Mouse (Mus musculus): ENCODE data around the gene Laptm5. TPM values are rescaled to one million over a fixed set of nuclear protein-coding genes. Genes with fewer than 3 reads are reported as not detected.
A peak's percentile ranks its signal among the peaks of the same experiment; 100 is the strongest.

Gene Laptm5
- total RNA-seq, 2 experiments from 2014 or later = 3.1 to 6.7 TPM

DNA sequence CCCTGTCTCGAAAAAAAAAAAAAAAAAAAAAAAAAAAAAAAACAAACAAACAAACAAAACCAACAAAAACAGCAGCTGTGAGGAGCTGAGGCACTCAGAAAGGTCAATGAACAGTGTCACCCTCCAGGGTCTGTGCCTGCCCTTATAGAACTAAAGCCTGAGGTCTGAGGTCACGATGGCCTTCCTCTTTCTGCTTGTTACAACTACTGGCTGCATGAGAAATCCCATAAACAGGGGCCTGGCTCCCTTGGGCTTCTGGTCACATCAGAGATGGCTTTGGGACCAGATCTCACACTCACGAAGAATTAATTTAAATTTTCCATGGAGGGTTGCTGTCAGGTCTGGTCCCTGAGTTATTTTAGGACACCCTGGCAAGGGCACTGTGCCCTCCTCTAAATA lies 13.5 kb upstream of the Laptm5 start:
- DNase-seq = no peak

DNA sequence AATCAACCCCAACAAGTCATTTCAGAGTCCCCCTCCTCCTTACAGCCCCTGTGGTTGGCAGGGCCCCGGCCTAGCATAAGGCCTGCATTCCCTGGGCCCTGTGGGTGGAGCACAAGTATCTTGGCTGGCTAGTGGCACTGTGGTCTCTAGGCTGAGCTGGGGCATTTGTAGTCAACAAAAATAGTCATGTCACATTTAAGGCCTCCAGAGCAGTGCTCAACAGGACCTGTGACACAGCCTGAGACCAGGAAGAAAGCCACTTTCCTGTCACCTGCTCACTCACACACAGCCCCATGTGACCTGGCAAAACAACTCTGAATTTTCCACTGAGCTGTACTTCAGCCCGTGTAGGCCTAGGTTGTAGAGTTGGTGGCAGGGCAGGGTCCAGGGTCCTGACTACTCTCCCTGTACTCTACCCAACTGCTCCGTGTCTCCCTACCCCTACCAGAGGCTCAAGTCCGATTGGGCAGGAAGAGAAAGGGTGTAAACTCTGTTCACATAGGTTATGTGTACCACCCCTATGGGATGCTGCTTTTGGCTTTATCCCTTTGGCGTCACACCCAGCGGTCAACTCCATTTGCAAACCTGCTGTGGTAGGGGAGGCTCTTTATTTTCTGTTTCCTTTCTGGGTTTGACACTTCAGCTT lies 13.0 kb upstream of the Laptm5 start:
- no peak for DNase-seq

GRCm38 (mm10) chr4:130900746-130901145 lies 12.2 kb upstream of the Laptm5 start:
- DNase-seq = no peak

DNA sequence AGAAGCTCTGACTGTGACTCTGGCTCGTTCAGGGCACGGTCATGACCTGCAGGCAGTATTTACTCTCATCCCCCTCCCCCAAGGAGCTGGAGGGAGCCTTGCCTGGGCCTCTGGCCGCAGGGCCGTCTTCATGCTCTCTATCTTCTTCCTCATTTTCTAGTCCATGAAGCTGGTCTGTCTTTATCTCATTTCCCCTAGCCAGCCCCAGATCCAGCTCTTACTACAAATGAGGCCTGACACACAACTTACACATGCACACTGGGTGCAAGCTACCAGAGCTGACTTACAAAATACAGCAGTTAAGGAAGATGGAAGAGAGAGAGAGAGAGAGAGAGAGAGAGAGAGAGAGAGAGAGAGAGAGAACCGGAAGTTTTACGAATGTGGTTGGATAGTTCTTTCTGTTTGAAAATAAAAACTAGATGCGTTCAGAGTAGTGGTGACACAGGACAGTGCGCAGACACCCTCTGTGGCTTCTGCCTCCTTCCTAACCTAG lies 10.6 kb upstream of the Laptm5 start:
- DNase-seq = no peak

DNA sequence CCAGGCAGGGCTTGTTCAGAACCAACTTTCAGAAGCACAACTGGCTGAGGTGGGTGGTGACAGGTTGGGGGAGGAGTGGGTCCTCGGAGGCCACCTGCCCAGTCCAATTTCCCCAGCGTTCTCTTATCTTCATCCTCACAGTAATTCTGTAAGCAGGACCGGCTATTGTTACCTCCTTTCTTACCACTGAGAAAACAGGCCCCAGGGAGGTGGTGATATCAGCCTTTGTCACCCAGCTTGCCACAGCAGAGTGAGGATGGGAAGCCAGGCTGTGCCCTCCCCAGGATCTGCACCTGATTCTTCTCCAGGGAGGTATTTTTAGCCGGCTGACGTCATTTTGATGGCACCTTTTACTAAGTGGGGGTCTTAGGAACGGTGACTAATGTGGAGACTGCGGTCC lies 7.9 kb upstream of the Laptm5 start:
- DNase-seq = no peak

DNA sequence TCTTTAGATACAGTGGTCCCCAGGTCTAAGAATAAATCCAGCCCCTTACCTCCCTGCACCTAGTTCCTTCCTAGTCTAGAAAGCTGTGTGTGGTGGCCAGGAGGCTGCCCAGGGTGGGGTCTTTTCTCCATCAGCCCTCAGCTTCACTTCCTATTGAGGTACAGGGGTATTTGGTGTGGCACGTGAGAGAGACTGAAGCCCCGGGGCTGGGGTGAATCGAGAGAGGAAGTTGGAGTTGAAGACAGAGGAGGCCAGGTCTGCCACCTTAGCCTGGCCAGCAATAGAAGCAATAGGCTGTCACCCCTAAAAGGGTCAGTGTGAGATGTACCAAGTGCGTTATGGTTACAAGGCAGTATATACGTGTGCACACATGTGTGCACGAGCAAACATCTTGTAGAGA lies 7.0 kb upstream of the Laptm5 start:
- DNase-seq = no peak

DNA sequence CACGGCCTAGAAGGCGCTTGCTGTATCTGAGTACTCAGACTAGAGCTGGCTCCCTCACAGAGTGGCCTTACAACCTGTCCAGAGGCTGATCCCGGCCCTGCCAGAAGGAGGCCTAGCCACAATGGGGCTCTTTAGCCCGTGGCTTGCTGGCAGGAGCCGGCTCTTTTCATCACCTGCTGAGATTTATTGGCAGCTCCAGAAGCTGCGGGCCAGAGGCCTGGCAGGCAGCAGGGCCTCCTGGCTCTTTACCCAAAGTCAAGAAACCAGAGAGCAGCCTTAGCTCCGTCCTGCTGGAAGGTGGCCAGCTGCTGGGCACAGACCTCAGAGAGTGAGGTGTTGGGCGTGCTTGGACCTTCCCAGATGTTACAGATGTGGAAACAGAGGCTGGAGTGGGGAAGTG lies 6.6 kb upstream of the Laptm5 start:
- peak; percentile 86 for DNase-seq

GRCm38 (mm10) chr4:130907200-130908069 lies 5.5 kb upstream of the Laptm5 start:
- DNase-seq = no peak

- no peak for DNase-seq
These were observed 4.8 kb upstream of the Laptm5 start for GRCm38 (mm10) chr4:130908133-130908532.

DNA sequence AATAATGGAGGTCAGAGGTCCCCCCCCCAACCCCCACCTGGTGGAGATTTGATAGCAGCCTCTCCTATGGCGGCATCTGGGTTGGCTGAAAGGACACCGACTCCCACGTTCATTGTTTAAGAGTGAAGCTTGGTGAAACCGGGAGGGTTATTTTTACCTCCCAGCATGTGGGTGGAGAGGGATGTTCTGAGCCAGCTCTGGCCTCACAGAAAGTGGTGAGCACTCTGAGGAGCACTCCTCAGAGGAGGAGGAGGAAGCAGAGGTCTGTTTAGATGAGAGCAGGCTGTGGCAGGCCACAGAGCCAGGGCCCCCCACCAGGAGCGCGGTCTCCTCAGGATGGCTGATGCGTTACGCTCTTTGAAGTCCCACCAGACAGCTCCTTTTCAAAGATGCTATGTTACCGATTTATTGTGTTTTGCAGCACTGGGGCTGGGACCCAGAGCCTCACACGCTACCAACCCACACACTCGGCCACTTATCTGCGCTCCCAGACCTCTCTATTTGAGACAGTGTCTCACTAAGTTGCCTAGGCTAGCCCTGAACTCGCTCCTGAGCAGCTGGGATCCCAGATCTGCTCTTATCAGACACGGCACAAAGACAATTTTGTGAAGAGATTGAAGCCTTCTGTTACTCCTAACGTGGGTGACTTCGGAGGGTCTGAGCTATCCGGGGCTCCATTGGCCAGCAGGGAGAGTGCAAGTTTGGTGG lies 3.6 kb upstream of the Laptm5 start:
- no peak for DNase-seq

- DNase-seq = no peak
These were observed 2.3 kb upstream of the Laptm5 start for GRCm38 (mm10) chr4:130910666-130911065.

DNA sequence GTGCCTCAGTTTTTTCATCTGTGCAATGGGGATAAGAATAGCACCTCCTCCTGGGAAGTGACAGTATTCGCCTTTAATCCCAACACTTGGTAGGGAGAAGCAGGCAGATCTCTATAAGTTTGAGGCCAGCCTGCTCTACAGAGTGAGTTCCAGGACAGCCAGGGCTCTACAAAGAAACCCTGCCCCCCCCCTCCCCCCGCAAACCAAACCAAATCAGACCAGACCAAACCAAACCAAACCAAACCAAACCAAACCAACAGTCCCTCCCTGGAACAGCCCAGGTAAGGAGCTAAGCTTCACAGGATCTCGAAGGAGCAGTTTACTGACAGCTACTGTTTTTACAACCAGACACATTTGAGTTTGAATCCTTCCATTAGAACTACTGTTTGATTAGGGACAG lies 299 bp upstream of the Laptm5 start:
- no peak for DNase-seq

- DNase-seq = no peak
These were observed 586 bp downstream of the Laptm5 start for GRCm38 (mm10) chr4:130913511-130913910.

DNA sequence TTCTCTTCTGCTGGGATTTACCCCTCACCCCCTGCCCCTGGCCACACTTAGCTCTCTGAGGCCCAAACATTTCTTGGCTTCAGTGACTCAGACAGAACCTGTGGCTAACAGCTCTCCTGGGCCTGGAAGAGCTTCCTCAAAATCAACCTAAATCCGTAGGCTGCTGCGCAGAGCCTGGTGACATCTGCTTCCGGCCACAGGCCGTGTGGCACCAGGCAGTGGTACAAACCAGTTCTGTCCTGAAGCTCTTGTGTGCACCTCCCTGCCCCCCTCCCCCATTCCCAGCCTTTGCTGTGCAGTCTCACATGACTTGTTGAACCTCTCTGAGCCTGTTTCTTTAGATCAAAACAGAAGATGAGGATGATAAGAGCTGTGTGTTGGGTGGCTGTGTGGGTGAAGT lies 1.1 kb downstream of the Laptm5 start:
- DNase-seq = peak; percentile 39

DNA sequence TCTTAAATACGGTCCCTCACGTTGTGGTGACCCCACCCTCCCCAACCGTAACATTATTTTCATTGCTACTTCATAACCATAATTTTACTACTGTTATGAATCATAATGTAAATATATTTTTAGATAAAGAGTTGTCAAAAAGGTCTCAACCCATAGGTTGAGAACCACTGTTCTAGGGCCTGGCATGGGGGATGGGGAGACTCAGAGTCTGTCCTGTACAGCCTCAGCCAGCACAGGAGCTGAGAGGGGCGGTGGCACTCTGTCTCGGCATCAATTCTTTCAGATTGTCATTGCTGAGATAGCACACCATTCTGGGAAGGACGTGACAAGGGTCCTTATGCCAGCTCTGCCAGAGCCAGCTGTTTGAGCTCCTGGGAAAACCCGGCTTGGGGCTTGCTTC lies 1.6 kb downstream of the Laptm5 start:
- DNase-seq = no peak

DNA sequence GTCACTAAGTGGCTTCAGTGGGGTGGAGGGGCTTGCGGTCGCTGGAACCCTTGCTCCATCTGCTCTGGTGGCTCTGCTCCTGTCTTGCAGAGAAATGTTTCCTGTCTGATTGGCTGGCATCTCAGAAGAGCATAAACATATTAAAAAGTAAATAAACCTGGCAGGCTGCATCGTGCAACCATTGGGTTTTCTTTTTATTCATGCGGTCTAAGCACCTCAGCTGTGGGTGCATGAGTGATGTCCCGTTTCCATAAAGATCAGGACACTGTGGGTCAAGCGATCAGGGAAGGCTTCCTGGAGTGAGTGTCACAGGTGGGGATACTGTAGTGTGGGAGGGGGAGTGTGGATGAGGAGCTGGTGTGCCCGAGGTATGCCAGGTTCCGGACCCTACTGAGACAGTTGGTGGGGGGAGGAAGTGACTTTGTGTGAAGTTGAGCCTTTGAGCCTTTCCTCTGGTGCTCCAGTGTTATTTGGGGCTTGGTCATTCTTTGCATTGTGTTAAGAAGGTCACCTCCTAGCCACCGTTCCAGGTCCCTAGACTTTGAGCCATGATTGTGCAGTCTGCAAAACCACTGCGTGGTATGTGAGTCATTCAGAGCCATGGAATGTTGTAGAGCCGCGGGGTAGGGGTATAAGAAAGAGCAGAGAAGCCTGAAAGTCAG lies 2.2 kb downstream of the Laptm5 start:
- no peak for DNase-seq

DNA sequence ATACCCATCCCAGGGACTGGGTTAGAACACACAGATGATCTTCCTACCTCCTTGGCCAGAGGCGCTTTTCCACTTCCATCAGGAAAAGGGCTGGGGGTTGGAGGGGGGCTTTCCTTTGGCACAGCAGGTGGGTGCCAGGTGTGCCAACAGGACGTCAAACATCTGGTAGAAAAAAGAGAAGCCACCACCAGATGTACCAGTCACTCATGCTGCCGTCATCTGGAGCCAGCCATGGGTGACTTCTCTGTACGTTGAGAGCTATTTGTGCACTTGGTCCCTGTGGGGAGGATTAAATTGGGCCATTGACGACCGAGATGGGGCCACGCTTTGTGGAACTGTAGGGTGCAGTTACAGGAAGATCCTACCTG lies 2.7 kb downstream of the Laptm5 start:
- no peak for DNase-seq

- DNase-seq = no peak
These were observed 3.7 kb downstream of the Laptm5 start for GRCm38 (mm10) chr4:130916639-130917038.

DNA sequence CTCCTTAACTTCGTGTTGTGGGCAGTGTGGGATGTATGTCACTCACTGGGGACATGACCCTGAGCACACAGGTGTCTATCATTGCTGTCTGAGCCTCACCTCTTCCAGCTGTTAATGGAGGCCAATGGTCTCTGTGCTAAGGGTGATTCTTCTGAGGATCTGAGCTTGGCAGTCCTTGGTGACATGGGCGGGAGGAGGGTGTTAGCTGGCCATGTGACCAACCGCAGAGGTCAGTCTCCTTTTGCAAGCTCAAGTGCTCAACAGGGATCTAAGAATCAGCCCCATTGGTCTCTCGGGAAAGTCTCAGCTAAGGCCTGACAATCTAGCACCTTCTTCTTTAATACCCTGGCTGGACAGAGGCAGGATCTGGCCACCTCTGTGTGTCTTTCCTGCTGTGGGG lies 4.6 kb downstream of the Laptm5 start:
- no peak for DNase-seq

- no peak for DNase-seq
These were observed 6.2 kb downstream of the Laptm5 start for GRCm38 (mm10) chr4:130918805-130919749.

DNA sequence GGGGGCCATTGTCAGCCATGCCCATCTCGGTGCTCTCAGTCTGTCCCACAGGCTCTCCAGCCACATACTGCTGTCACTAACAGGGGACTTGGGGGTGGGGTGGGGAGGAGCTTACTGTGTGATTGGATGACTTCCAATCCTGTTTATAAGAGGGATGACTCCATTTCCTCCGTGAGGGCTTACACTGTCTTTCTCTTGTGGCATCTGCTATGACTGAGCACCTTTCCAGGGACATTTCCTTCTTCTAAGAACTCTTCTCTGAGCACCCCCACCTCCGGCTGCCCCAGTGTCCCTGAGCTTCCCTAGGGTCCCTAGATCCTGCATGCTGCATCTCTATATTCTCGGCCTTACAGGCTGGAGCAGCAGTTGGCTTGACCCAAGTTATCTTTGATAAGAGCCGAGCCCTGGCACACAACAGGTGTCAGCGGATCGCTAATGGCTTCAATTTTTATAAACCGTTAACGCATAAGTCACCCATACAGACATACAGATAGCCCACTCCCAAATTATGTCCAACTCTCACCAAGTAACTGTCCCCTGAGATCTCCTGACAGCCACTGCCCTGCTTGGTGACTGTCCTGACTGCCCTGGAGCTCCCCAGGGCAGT lies 6.9 kb downstream of the Laptm5 start:
- DNase-seq = no peak

Data from gastrocnemius, postnatal 25 days (tissue).